22 mouse cellular contexts compared by ENCODE assay signal in genomic region chr10:98685739-98686138, GRCm38 (mm10).
DNase-seq lines count a peak whose midpoint lies in the region; ATAC-seq and TF ChIP-seq lines count a peak whose summit lies in the region.
"Had no signal": no experiment of that assay in that cellular context is flagged by ENCODE, and none has a peak within 500 bp of the region (broad histone marks: within the 10 kb centered on the region; RNA-seq: fewer than 3 reads in every experiment).

No protein-coding gene starts in this region.

- WGBS in kidney, embryonic 16.5 days, result 74% methylated on average over 2 of the region's 2 CpGs
- WGBS in kidney, postnatal 0 days, result 70% methylated on average over 2 of the region's 2 CpGs
- 74% methylated on average over 2 of the region's 2 CpGs for WGBS in kidney, embryonic 15.5 days
- WGBS in midbrain, embryonic 11.5 days, result 83% methylated on average over 2 of the region's 2 CpGs
- 86% methylated on average over 2 of the region's 2 CpGs for WGBS in midbrain, embryonic 10.5 days

- peak; percentile 75; the same call in 1 of the 2 replicates for ATAC-seq in kidney, embryonic 16.5 days (ENCODE audit: low FRiP score, low TSS enrichment)
- ATAC-seq in kidney, postnatal 0 days (replicated peaks; ENCODE audit: low FRiP score, low read depth), result peak; percentile 76; the same call in 1 of the 2 replicates
- no peak for ATAC-seq in kidney, embryonic 15.5 days (replicated peaks; ENCODE audit: low FRiP score)
- ATAC-seq in midbrain, embryonic 11.5 days (ENCODE audit: low FRiP score), result no peak
- ATAC-seq: activated CD4-positive, CD25-positive, alpha-beta regulatory T cell, adult 4 months; CD4-positive, CD25-positive, alpha-beta regulatory T cell, adult 4 months; Patski had no signal

- DNase-seq in kidney, adult 9 months, result peak; percentile 24
- DNase-seq in kidney, adult 18-20 months, result no peak
- DNase-seq in kidney, postnatal 36 days, result no peak
- no peak for DNase-seq in kidney, postnatal 0 days (ENCODE audit: low spot score)
- DNase-seq in midbrain, embryonic 11.5 days (ENCODE audit: low spot score, missing footprints), result peak; percentile 33
- DNase-seq in midbrain, embryonic 10.5 days (ENCODE audit: low spot score), result no peak
- DNase-seq: adrenal gland, adult 2 months; adrenal gland, adult 8-10 months; adrenal gland, postnatal 10 days; adrenal gland, postnatal 14 days; adrenal gland, postnatal 25 days; adrenal gland, postnatal 36 days; B cell, adult 2 months; cerebellum, adult 11 months; cerebellum, adult 11-12 months had no signal

- no peak overlapping the region for H3K4me3 ChIP-seq in kidney, embryonic 16.5 days (ENCODE audit: low read length)
- H3K4me3 ChIP-seq in kidney, postnatal 0 days (replicated peaks; ENCODE audit: low read depth, low read length), result no peak overlapping the region
- no peak overlapping the region for H3K4me3 ChIP-seq in kidney, embryonic 15.5 days (replicated peaks)
- no peak overlapping the region for H3K4me3 ChIP-seq in midbrain, embryonic 11.5 days (ENCODE audit: low read depth, low read length)
- H3K4me3 ChIP-seq in midbrain, embryonic 10.5 days, result no peak overlapping the region

- H3K9ac ChIP-seq in kidney, embryonic 16.5 days (replicated peaks; ENCODE audit: low read length), result no peak overlapping the region
- no peak overlapping the region for H3K9ac ChIP-seq in kidney, postnatal 0 days (ENCODE audit: low read depth, low read length)
- no peak overlapping the region for H3K9ac ChIP-seq in kidney, embryonic 15.5 days
- no peak overlapping the region for H3K9ac ChIP-seq in midbrain, embryonic 11.5 days (ENCODE audit: low read length)

- H3K4me1 ChIP-seq in kidney, embryonic 16.5 days (ENCODE audit: insufficient read depth, low read length), result peaks cover 17% of the 10 kb centered on the region
- H3K4me1 ChIP-seq in kidney, postnatal 0 days (replicated peaks; ENCODE audit: insufficient read depth, low read length), result no peaks in the 10 kb centered on the region
- peaks cover 14% of the 10 kb centered on the region for H3K4me1 ChIP-seq in kidney, embryonic 15.5 days
- H3K4me1 ChIP-seq in midbrain, embryonic 11.5 days (ENCODE audit: control insufficient read depth, insufficient read depth, low read length), result no peaks in the 10 kb centered on the region
- 0 out of 2 replicates have a peak, but pooled peaks cover 5% of the 10 kb centered on the region for H3K4me1 ChIP-seq in midbrain, embryonic 10.5 days

- no peak overlapping the region for H3K4me2 ChIP-seq in kidney, embryonic 16.5 days (replicated peaks; ENCODE audit: low read depth, low read length)
- H3K4me2 ChIP-seq in kidney, postnatal 0 days (ENCODE audit: low read length), result no peak overlapping the region
- no peak overlapping the region for H3K4me2 ChIP-seq in kidney, embryonic 15.5 days
- H3K4me2 ChIP-seq in midbrain, embryonic 11.5 days, result no peak overlapping the region

- no peaks in the 10 kb centered on the region for H3K36me3 ChIP-seq in kidney, embryonic 16.5 days (ENCODE audit: insufficient read depth, low read length)
- H3K36me3 ChIP-seq in kidney, postnatal 0 days (ENCODE audit: insufficient read depth, low read length), result no peaks in the 10 kb centered on the region
- no peaks in the 10 kb centered on the region for H3K36me3 ChIP-seq in kidney, embryonic 15.5 days
- no peaks in the 10 kb centered on the region for H3K36me3 ChIP-seq in midbrain, embryonic 11.5 days (ENCODE audit: control insufficient read depth, insufficient read depth, low read length)
- H3K36me3 ChIP-seq in midbrain, embryonic 10.5 days, result no peaks in the 10 kb centered on the region
- H3K36me3 ChIP-seq: G1E had no signal

- H3K9me3 ChIP-seq in kidney, embryonic 16.5 days (ENCODE audit: low read length), result no peaks in the 10 kb centered on the region
- no peaks in the 10 kb centered on the region; the same call in 1 of the 2 replicates for H3K9me3 ChIP-seq in kidney, postnatal 0 days (replicated peaks; ENCODE audit: low read length)
- H3K9me3 ChIP-seq in kidney, embryonic 15.5 days (replicated peaks), result no peaks in the 10 kb centered on the region
- no peaks in the 10 kb centered on the region for H3K9me3 ChIP-seq in midbrain, embryonic 11.5 days (ENCODE audit: control insufficient read depth, low read length)
- no peaks in the 10 kb centered on the region for H3K9me3 ChIP-seq in midbrain, embryonic 10.5 days (replicated peaks)
- H3K9me3 ChIP-seq: G1E had no signal

- no peak overlapping the region for H3K27ac ChIP-seq in kidney, embryonic 16.5 days (ENCODE audit: low read length)
- no peak overlapping the region for H3K27ac ChIP-seq in kidney, postnatal 0 days
- H3K27ac ChIP-seq in kidney, embryonic 15.5 days, result no peak overlapping the region
- H3K27ac ChIP-seq in midbrain, embryonic 11.5 days (ENCODE audit: low read depth, low read length), result no peak overlapping the region
- no peak overlapping the region for H3K27ac ChIP-seq in midbrain, embryonic 10.5 days (replicated peaks)

- no peak for TF ChIP-seq CTCF in kidney, postnatal 0 days (IDR thresholded peaks at IDR 0.05; ENCODE audit: low read depth)

- H3K27me3 ChIP-seq in kidney, embryonic 16.5 days (ENCODE audit: insufficient read depth, low read length), result no peaks in the 10 kb centered on the region
- H3K27me3 ChIP-seq in kidney, postnatal 0 days (ENCODE audit: insufficient read depth, low read length), result no peaks in the 10 kb centered on the region
- no peaks in the 10 kb centered on the region for H3K27me3 ChIP-seq in kidney, embryonic 15.5 days
- H3K27me3 ChIP-seq in midbrain, embryonic 11.5 days (ENCODE audit: control insufficient read depth, insufficient read depth, low read length), result no peaks in the 10 kb centered on the region
- H3K27me3 ChIP-seq in midbrain, embryonic 10.5 days (ENCODE audit: low read depth, poor library complexity, severe bottlenecking), result no peaks in the 10 kb centered on the region
- H3K27me3 ChIP-seq: CH12.LX, Patski had no signal

Comparison
In these comparisons a context has a peak if more than half of its experiments do, and no peak if none do; other contexts are left out.
1. DNase-seq: peak in kidney, adult 9 months (single experiment) and midbrain, embryonic 11.5 days (single experiment); none in kidney, adult 18-20 months (single experiment), kidney, postnatal 36 days (0 of 2), kidney, postnatal 0 days (single experiment) and midbrain, embryonic 10.5 days (single experiment).
2. ATAC-seq: peak in kidney, embryonic 16.5 days (single experiment) and kidney, postnatal 0 days (single experiment); none in kidney, embryonic 15.5 days (single experiment) and midbrain, embryonic 11.5 days (single experiment).